Mouse (Mus musculus): ENCODE measurements at regions not wholly inside any gene's neighbourhood (a gene's known extent, or its start where the extent isn't known, plus 50 kb on each side); places are given as distances from the start of the nearest gene placed in this dataset.

- intact Hi-C loops (cut with DNase I) = no loop called here
Measured at GRCm38 (mm10) chr7:114912109-114912508, 168.6 kb downstream of the Insc start.

- intact Hi-C loops (cut with DNase I) = loop anchor here (5.0 kb wide), 2 partner anchors 290 to 1120 kb away; no protein-coding TSS in a partner anchor
Measured at GRCm38 (mm10) chr7:114922155-114922554, 178.7 kb downstream of the Insc start.

DNA sequence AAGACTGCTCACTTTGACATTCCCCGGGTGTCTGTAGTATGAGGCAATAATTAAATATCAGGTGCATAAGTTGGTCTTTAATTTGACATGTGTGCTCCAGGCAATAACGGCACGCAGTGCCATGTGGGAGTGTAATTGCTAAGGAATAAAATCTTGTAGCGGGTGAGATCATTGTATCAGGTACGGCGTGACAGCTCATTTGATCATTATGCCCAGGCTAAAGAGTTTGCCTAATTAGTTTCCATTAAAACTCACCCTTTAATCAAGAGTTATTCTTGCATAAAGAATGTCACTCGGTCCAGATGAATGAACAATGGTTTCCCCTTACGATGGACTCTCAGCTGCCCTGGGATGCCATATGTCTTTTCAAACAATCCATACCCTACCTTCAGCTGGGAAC lies 190.4 kb downstream of the Insc start:
- intact Hi-C loops (cut with DNase I) = no loop called here

- intact Hi-C loops (cut with DNase I) = no loop called here
Measured at GRCm38 (mm10) chr7:114950759-114951158, 207.3 kb downstream of the Insc start.

GRCm38 (mm10) chr7:114963206-114963605 lies 219.7 kb downstream of the Insc start:
- intact Hi-C loops (cut with DNase I) = no loop called here

DNA sequence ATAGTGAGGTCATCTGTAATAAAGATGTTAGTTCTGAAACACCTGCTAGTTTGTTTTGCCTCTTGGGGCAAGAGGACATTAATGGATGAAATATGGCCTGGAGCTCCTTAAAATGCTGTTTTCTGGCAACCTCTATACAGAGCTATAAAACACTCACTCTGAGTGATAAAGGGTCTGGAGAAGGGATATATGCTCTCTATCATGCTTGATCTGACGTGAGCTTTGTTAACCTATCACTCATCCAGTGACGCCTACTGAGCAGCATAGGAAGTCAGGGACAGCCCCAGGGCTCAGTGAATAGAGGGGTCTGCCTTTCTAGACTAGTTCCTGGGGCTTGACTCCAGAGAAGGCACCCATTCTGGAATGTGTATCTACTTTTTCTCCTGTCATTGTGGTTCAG lies 222.4 kb downstream of the Insc start:
- intact Hi-C loops (cut with DNase I) = no loop called here

DNA sequence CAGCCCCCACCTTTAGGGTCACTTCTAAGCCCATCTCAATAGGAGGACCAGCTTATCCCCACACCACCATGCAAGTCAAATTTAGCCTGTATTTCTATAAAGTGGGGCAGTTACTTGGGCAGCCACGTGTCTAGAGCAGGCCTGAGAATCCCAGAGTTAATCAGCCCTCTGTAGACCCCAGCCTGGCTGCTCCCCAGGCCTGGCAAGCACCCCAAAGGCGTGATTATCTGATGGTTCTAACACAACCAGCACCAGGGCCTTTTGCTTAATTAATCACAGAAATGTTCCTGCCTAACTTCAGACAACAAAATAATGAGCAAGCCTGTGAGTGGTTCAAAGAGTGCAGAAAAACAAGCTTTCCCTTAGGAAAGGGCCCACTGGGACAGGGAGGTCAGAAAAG lies 243.0 kb downstream of the Insc start:
- intact Hi-C loops (cut with DNase I) = no loop called here

GRCm38 (mm10) chr7:114991255-114991654 lies 247.8 kb downstream of the Insc start:
- intact Hi-C loops (cut with DNase I) = no loop called here

- intact Hi-C loops (cut with DNase I) = no loop called here
Measured at GRCm38 (mm10) chr7:114992440-114992839, 248.9 kb downstream of the Insc start.

DNA sequence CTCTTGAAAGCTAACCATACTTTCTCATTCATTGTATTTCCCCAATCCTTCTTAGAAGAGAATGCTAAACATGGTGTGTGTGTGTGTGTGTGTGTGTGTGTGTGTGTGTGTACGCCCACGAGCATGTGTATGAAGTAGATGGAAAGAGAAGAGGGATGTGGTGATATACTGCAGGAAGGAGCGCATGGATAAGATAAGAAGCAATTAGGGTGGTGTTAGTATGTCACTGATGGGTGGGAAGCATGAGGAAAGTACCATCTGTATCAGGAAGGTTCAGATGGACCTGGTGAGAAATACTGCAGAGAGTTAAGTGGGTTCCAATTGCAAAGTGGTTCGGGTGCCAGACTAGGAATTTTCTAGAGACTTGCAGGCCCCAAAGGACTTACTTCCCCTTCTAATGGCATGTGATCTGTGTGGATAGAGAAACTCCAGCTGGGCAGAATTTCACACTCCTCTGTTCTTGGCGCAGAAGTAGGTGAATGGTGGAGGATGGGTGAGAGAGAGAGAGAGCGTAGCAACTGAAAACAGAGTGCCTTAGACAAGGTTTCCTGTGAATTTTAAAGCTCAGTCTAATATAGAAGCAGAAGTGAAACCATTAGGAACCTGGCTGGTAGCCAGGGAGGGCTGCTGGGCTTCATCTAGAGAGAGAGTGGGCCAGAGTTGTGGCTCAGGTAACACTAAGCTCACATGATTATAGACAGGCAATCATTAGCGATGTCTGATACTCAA lies 257.5 kb downstream of the Insc start:
- intact Hi-C loops (cut with DNase I) = no loop called here

DNA sequence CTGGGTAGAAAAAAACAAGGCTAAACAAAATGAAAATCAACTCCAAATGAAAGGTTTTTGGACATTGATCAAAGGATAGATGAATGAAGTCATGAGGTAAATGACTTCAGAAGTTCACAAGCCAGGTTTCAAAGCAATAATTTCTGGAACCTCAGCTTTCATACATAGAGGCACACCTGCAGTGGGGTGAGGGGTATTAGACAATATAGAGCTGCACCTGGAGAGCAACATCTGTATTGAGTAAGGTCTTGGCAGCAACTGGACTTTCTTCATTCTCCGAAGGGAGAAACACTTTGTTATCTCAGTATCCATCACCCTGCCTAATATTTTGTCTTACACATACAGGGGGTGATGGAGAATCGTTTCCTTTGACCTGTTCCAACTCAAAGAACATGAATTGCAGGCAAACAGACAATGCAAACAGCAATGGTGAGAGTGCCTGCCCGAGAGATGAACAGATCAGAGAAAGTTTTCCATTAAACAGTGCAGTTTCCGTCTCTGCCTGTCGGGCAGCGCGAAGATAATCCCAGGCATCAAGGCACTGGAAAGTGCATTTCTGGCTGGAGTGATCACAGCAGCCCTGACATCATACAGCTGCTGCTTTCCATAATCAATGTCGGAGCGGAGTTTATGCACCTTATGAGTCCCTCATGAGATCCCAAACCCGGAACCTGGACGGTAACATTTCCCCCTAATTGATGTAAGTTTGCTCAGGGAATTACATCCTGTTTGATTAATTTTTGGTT lies 270.9 kb downstream of the Insc start:
- intact Hi-C loops (cut with DNase I) = no loop called here

DNA sequence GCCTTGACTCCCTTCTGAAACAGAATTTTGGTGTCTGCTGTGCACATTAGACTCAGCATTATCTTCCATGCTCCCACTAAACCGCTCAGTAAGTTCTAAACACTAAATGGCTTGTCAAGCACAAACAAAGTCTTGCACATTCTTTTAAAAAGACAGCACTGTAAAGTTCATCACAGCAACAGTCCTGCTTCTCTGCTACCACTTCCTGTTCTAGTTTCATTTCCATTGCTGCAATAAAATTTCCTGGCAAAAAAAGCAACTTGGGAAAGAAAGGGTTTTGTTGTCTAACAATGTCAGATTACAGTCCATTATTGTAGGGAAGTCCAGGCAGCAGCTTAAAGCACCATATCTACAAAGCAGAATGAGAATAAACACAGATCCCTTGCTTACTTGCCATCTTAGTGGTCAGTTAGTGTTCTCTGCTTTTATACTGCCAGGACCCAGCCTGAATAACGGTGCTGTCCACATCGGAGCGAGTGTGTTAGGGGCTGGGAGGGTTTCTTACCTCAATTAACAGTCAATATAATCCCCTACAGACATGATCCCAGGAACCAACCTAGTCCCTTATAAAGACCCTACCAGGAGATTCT lies 276.0 kb downstream of the Insc start:
- intact Hi-C loops (cut with DNase I) = no loop called here

- intact Hi-C loops (cut with DNase I) = no loop called here
Measured at GRCm38 (mm10) chr7:115020023-115020422, 276.5 kb downstream of the Insc start.

- intact Hi-C loops (cut with DNase I) = no loop called here
Measured at GRCm38 (mm10) chr7:115025803-115026202, 282.3 kb downstream of the Insc start.

- intact Hi-C loops (cut with DNase I) = no loop called here
Measured at GRCm38 (mm10) chr7:115027685-115028084, 284.2 kb downstream of the Insc start.

DNA sequence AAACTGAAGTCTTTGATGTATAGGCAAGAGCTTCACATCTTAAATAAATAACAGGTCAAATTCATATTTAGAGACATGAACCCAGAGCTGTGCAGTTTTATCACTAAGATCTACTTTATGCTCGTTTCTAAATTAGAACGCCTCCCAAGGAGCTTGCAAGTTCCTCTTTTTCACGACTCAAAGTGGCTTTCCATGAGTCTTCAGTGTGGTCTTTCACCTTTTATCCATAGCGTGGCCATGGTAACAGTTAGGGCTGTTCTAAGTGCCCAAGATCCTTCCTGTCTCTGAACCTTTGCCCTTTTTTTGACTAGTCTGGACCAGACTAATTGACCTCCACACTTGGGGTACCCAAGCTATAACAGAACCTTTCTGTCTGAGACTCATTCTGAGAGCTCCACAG lies 290.5 kb downstream of the Insc start:
- intact Hi-C loops (cut with DNase I) = no loop called here

DNA sequence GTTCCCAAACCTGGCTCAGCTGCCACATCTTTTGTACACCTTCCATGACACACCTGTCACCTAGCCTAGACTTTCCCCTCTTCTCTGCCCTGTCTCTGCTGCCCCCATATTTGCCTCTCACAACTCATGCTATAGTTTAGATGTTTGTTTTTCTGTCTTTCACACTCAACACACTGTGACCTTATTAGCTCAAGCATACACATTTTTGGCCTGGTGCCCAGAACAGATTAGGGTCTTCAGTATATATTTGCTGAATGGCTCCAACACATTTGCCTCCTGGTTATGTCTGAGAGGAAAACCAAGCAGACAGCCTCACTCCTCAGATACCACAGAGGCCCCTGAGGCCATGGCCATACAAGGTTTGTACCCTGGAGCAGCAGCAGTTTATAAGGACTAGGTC lies 312.0 kb downstream of the Insc start:
- intact Hi-C loops (cut with DNase I) = no loop called here

DNA sequence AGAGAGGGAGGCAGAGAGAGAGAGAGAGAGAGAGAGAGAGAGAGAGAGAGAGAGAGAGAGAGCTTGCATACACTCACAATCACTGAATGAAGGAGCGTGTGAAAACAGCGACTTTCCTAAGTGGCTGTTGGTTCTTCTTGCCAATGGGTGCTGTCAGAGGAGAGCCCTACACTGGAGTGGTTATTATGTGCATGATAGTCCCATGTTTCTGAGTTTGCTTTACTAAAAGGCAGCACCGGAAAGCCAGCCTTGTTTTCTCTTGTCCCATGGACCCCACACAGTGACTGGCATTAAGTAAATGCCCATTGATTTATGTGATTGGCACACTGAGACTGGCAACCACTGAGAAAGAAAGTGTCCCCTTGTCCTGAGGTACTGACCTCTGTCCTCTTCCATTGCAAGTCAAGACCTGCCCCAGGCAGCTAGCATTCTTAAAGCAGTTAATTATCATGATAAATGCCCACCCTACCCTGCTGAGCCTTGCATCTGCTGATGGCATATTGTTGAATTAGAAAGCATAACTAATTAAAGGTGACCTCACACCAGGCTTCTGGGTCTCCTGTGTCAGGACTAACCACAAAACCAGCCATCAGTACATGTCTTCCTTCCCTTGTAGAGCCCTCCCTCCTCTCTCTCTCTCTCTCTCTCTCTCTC lies 313.6 kb downstream of the Insc start:
- intact Hi-C loops (cut with DNase I) = no loop called here

- intact Hi-C loops (cut with DNase I) = no loop called here
Measured at GRCm38 (mm10) chr7:115057736-115058135, 314.2 kb downstream of the Insc start.

GRCm38 (mm10) chr7:115060171-115060570 lies 316.7 kb downstream of the Insc start:
- intact Hi-C loops (cut with DNase I) = no loop called here

GRCm38 (mm10) chr7:115062817-115063216 lies 319.3 kb downstream of the Insc start:
- intact Hi-C loops (cut with DNase I) = no loop called here

- intact Hi-C loops (cut with DNase I) = no loop called here
Measured at GRCm38 (mm10) chr7:115067641-115068040, 324.1 kb downstream of the Insc start.

All from adrenal gland (tissue).